Mouse (Mus musculus): Measurements from ENCODE around the gene Surf1.
"Not testable (repeated sequence)": the region's sequence is repeated elsewhere in the genome, so short reads cannot be mapped to it uniquely, and the experiment has no call there.

The Surf1 gene

DNA sequence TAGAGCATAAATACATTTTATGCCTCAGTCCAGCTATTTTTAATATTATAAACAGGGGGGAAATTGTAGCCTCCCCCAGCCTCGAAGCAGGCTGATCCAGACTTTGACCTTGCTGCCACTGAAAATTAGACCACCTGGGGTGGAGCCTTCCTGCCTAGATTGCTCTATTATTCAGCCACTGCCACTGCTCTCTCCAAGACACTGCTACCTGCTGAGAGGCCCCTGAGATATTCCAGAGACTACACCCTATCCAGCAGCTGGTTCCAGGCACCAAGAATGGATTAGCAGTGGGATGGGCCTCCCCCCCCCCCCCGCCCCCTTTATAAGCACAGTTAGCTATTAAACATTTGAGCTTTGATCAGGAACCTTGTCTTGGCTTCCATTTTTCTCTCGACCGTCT lies 30.2 kb downstream of the Surf1 start:
- not testable (repeated sequence) for DNase-seq (ENCODE audit: low spot score)

DNA sequence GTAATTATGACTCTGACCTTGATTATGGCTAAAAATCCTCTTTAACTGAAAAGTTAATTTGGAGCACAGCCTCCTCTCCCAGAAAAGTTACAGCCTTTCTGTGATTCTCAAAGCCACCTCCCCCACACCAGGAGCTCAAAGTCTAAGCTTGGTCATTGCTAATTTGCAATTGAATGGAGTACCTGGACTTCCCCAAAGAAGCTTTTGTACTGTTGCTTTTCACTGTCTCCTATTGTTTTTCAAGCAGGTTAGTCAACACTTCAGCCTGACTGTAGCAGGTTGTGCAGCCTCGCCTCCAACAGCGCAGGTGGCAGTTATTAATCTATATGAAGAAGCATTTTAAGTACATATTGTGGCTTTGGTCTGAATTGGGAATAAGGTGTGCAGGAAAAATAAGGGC lies 30.8 kb downstream of the Surf1 start:
- not testable (repeated sequence) for DNase-seq (ENCODE audit: low spot score)

DNA sequence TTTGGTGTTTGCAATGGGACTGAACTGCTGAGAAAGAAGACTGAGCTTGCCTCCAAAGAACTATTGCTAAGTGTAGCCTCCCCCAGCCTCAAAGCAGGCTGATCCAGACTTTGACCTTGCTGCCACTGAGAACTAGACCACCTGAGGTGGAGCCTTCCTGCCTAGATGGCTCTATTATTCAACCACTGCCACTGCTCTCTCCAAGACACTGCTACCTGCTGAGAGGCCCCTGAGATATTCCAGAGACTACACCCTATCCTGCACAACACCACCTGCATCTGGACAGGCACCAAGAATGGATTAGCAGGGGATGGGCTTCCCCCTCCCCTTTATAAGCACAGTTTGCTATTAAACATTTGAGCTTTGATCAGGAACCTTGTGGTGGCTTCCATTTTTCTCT lies 37.8 kb downstream of the Surf1 start:
- DNase-seq (ENCODE audit: low spot score): no peak

DNA sequence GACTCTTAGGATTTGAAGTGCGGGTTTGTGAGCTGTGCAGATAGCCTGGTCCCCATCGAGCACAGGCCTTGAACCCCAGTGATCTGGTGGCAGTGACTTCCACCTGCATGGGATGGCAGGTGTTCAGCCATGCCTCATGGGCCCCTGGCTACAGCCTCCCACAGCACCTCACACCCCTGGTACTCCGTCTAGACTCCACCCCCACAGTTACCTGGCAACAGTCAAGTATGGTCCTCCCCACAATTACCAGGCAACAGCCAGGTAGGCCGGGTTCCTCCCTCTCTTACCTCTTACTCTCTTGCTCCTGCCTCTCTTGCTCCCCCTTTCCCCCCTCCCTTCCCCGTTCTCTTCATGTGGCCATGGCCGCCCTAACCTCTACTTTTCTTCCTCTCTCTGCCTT lies 45.7 kb downstream of the Surf1 start:
- DNase-seq (ENCODE audit: low spot score): no peak

DNA sequence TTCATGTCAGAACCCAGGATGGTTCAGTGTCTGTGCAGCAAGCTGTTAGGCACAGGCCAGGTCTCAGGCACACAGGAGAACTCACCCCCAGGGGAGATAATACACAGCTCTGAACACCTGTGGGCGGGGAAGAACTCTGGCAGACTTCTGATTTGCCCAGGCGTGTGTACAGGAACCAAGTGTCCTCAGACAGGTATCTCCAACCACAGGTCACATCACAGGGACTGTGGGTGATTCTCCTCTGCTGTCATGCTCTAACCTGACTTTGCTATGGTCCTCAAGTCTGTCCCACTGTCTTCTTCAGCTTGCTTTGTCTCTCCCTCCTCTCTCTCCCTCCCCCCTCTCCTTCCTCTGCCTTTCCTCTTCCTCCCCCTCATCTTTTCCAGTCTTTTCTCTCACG lies 51.5 kb downstream of the Surf1 start, which contains the start of gene Abo:
TSS of gene Abo (minus strand) at position 101 of the 400 bp plus-strand sequence.
- DNase-seq (ENCODE audit: low spot score): no peak

Measured in ovary, postnatal 10 days (tissue).